Mouse (Mus musculus): Measurements from ENCODE around the gene Fam171a1.

- TF ChIP-seq TAL1 (IDR thresholded peaks at IDR 0.05; ENCODE audit: low read length) = no peak
- no peak for TF ChIP-seq GATA1 (IDR thresholded peaks at IDR 0.05; ENCODE audit: low read length)
Measured at GRCm38 (mm10) chr2:3158682-3159412, 44.8 kb downstream of the Fam171a1 start.
